Mouse (Mus musculus) left cerebral cortex, postnatal 4 days (tissue): ENCODE data around the gene Rnf185. TPM values are rescaled to one million over a fixed set of nuclear protein-coding genes. Genes with fewer than 3 reads are reported as not detected.

Experiments used
- DNase-seq: peaks from one replicate; pipeline ENCODE4 v3.0.0-alpha.2; 2022
- intact Hi-C: fragments of 180-260 bp; cut with DNase I; formaldehyde crosslinking; loops from one replicate; pipeline ENCODE4 v1.15.1; 2025
- total RNA-seq, 2 experiments: library from RNA; stranded (reverse); gene quantifications; 2 replicates each; pipeline ENCODE4 v1.2.3; 2021

The Rnf185 gene
- total RNA-seq, 2 experiments from 2014 or later, result 23.5 to 24.7 TPM

DNA sequence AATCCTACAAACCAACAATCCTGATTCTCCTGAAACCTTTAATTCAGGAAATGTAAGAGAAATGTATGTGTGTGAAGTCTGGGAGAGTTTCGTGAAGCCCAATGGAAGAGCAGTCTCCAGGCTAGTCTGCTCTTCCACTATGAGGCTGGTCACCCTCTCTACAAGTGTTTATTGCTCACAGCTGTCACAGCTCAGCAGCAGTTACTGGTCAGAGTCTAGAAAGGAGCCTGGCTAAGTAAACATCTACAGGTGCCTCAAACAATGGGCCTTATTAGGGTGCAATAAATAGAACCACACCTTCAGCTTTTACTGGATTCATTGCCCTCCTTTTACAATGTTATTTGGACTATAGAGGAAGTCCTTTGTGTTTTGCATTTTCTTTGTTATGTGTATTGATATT lies 53.8 kb downstream of the Rnf185 start:
- DNase-seq, result no peak
- intact Hi-C loops, result no loop called here

GRCm38 (mm10) chr11:3396562-3396961 lies 55.6 kb downstream of the Rnf185 start:
- DNase-seq, result no peak
- intact Hi-C loops, result no loop called here

DNA sequence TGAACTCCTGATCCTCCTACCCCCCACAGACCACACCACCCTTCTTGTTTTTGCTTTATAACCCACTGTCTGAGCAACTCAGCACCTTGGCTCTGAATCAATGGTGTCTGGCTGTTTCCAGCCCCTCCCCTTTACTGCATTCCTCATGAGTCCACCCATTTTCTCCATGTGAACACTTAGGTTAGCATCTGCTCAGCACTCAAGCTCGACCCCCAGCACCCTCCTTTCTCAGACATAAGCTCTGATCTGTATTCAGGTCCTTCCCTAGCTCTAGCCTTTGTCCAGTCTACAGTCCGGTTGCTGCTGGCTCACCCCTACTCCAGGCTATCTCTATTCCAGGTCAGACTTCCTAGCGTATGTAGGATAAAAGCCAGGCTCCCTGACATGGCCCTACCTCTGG lies 56.1 kb downstream of the Rnf185 start:
- intact Hi-C loops, result no loop called here
- DNase-seq, result no peak

- DNase-seq, result no peak
- intact Hi-C loops, result no loop called here
These were observed 57.6 kb downstream of the Rnf185 start for GRCm38 (mm10) chr11:3394520-3394919.

GRCm38 (mm10) chr11:3392526-3392925 lies 59.6 kb downstream of the Rnf185 start:
- DNase-seq, result no peak

GRCm38 (mm10) chr11:3390789-3391188 lies 61.4 kb downstream of the Rnf185 start:
- intact Hi-C loops, result no loop called here

More at GRCm38 (mm10) chr11:3392526-3392925, 59.6 kb downstream of the Rnf185 start:
- intact Hi-C loops, result no loop called here

DNA sequence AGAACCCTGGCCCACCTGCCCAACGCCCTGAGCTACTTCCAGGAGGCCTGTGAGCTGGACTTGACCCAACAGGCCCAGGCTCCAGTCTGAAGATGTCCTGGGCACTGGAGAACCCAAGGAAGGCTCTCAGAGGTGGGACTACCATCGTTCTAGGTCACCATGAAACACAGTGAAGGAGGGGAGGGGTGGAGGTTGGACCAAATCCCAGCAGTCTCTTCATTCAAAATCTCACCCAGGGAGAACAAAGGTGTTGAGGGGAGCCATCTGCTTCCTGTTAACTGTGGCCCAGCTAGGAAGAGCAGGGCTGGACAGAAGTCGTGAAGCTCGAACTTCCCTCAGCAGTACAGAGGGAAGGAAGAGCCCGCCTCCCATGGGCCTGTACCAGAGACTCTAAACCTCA lies 62.2 kb downstream of the Rnf185 start:
- DNase-seq, result no peak
- intact Hi-C loops, result loop anchor here (10.0 kb wide), 1 partner anchor 125 kb away; the partner anchor contains the start of gene Selenom

More at GRCm38 (mm10) chr11:3390789-3391188, 61.4 kb downstream of the Rnf185 start:
- DNase-seq, result no peak

DNA sequence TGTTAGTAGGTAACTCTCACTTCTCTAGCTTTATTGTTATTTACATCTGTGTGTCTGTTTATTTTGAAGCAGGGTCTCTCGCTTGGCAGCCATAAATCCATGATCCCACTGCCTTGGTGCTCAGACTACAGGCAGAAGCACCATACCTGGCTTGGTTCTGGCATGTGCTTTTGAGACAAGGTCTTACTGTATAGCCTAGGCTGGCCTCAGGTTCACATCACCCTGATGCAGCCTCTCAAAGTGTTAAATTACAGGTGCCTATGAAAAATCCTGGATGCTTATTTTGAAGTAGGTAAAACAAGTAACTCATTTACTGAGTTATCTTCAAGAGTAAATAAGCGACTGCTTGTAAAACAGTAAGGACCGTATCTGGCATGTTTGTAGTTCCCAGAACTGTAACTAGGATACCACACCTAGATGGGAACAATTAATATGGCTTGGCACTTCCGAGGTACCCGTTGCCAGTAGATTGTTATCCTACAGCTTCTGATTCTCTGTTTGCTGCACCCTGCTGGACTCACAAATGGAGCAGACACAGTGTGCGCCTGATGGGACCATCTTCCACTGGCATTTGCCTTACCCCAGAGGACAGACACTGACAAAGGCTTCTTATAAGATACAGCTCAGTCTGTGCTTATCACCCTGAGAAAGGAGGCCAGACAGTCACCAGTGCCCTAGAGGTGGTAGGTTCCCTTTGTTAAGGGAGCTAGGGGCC lies 64.5 kb downstream of the Rnf185 start:
- intact Hi-C loops, result loop anchor here (10.0 kb wide), 1 partner anchor 127 kb away; the partner anchor contains the start of gene Selenom
- DNase-seq, result no peak

DNA sequence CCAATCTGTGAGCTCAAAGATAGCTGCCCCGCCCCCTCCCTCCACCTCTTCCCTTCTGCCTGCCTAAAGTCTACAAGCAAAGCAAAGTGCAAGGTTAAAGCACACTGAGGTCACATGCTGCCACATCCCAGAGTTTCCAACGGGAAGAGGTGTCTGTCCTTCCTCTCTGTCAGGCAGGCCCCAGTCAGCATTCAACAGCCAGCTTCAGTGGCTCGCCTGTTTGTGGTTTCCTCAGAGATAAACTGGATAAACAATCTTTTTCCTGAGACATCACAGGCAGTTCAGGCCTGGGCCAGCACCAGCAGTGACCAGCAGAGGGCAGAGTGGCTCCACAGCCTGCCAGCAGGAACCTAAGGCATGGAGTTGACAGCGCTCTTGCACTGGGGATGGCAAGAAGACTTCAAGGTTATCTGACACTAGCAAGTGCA lies 65.2 kb downstream of the Rnf185 start:
- DNase-seq, result peak; percentile 80
- intact Hi-C loops, result loop anchor here (10.0 kb wide), 1 partner anchor 128 kb away; the partner anchor contains the start of gene Selenom

DNA sequence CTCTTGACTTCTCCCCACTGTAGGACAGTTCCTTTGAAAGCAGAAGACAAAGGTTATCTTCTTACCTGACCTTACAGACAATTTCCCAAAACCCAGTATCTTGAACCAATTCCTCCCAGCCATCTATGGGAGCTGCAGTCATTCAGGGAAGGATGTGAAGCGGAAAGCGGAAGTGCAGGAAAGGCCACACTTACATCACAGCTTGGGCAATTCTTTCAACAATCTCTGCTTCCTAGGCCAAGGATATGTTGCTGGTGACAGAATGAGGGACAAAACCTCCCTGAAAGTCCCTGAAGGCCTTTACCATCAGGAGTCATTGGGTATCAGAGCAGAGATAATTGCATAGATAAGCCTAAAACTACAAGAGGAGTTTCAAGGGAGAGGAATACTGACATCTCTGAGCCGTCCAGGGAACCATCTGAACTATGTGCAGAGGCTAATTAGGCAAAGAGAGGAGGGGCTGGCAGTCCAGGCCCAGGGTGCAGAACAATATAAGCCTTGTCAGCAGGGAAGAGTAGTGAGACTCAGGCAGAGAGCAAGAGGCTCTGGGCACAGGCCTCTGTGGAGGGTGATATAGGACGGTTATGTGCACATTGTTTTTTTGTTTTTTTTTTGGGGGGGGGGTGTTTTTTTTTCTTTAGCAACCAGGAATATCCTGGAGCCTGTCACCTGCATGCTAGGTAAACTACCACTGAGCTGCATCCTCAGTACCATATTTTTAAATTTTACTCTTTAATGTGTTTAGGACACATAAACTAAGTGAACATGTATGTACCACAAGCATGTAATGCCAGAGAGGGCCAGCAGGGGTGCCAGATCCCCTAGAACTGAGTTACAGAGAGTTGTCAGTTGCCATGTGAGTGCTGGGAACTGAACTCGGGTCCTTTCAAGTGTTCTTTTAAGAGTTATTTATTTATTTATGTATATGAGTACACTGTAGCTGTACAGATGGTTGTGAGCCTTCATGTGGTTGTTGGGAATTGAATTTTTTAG lies 69.3 kb downstream of the Rnf185 start:
- intact Hi-C loops, result loop anchor here (10.0 kb wide), 1 partner anchor 132 kb away; the partner anchor contains the start of gene Selenom
- DNase-seq, result no peak

DNA sequence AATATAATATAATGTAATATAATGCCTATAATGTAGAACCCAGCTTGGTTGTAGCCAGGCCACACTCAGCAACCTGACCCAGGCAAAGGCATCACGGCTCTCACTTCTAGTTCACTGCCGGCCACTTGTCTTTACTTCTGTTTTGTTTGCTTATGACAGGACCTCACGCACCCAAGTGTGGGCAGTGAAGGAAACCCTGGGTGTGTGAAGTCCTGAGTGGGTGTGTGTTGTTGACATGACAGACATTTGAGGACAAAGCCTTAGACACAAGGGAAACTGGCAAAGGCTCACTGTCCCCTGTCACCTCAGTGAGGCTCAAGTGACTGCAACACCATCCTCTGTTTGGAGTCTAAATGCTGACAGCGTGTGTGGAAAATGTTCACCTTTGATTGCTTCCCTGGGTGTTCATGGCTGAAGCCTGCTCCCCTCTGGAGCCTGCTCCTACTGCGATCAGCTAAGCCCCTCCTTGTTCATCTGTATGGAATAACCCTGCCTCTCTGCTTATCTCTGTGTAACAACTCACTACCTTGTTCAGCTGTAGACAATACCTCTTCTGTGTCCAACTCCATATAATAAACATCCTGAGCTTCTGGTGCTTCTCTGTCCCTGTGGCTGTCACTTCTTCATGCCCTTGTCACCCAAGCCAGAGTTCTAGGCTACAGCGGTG lies 70.9 kb downstream of the Rnf185 start:
- intact Hi-C loops, result loop anchor here (10.0 kb wide), 1 partner anchor 134 kb away; the partner anchor contains the start of gene Selenom
- no peak for DNase-seq

- no peak for DNase-seq
- intact Hi-C loops, result no loop called here
These were observed 72.7 kb downstream of the Rnf185 start for GRCm38 (mm10) chr11:3379427-3379826.

GRCm38 (mm10) chr11:3374741-3375140 lies 77.4 kb downstream of the Rnf185 start:
- no peak for DNase-seq
- intact Hi-C loops, result no loop called here

- intact Hi-C loops, result no loop called here
- DNase-seq, result no peak
These were observed 77.9 kb downstream of the Rnf185 start for GRCm38 (mm10) chr11:3374293-3374645.

DNA sequence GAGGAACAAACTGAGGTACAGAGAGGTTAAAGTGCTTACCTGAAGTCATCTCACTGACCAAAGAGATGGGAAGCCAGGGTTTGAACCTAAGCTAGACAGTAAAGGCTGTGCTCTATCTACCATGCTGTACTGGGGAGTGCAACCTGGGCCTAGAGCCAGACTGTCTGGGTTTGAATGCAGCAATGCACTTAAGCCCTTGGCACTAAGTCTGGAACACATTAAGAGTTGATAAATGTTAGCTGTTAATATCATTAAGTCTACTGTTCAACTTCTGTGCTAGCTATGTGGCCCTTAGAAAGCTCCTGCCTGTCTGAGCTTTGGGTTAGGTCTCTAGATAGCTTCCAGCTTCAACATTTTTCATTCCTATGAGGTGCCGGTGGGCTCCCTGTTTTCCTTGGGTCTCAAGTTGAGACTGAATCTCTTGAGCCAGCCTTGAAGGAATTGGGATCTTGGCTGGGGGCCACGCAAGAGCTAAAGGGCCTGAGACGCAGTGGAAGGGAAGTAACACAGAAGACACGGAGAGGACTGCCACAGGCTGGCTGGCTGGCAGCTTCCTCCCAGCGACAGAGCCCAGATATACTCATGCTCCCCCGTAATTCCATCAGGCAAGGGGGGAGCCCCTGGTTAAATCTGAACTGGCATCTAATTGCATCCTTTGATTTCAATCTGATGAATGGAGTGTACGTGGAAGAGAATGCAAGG lies 78.4 kb downstream of the Rnf185 start:
- peak; percentile 36 for DNase-seq

DNA sequence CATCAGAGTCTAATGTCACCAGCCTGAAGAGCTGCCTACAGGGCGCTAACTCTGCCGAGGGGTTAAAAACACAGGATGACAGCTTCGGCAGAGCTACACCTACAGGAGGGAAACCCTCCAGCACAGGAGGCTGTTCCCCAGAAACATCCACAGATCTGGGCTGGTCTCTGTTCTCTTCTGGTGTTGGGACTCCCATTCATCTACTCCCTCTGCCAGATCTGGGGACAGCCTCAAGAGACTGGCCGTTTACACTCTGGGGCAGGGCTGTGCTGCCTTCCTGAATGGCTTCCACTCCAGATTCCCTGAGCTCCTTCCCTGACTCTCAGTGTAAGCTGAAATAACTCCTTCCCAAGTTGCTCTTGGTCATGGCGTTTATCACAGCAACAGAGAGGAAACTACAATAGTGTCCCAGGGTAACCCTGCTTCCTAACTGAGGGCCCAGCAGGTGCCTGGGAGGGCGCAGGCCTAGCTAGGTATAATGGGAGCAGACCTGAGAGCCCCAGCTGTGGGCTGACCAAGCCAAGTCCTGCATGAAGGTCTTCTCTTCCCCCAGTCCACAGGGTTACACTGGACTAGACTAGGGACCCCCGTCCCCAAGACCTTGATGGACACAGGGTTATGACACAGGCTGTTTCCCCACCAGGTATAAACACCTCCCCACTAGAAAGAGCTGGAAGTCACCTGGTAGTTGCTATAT lies 80.4 kb downstream of the Rnf185 start:
- intact Hi-C loops, result no loop called here
- no peak for DNase-seq

More for the DNA sequence above, 78.4 kb downstream of the Rnf185 start:
- intact Hi-C loops, result no loop called here

DNA sequence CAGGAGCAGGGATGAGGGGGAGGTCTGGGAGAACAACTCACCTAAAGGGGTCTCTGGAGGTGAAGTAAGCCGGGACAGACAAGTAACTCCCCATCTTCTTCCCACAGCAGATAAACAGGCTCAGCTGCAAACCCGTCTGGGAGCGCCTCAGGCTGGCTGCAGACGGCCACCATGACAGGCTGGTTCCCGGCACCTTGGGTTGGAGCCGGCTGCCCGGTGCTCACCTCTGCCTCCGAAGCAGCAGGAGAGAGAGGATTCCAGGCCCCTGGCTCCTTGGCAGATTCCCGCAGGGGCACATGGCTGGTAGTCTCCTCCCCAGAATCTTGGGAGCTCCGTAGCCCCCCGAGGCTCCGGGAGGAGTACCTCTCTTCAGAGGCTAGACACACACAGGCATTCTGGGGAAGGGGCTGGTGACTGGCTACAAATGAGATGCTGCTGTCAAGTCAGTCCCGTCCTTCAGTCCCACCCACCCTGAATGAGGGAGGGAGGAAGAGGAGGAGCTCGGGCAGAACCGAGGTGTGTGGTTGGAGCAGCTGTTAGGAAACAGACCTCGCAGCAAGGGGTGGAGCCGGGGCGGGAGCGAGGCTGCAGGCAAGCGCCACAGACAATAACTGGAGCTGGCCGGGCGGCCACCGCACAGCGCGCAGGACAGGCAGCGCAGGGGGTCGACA lies 81.1 kb downstream of the Rnf185 start:
- peak; percentile 86 for DNase-seq
- intact Hi-C loops, result no loop called here

- DNase-seq, result no peak
- intact Hi-C loops, result no loop called here
These were observed 82.0 kb downstream of the Rnf185 start for GRCm38 (mm10) chr11:3370162-3370561.

DNA sequence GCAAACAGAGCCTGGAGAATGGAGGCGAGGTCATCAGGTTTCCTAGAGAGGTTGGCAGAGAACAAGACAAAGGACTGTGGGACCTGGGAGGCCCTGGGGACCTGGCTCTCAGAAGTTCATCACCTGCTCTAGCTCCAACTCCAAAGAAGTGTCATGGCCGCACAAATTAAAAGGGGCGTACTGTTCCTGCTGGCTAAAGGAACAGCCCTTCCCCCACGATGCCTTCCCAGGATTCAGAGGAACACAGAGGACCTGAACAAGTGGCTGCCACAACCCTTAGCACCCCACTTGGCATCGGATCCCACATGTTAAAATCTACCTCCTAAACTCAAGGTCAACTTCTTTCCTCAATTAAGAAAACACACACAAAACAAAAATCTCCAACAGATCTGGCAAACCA lies 82.7 kb downstream of the Rnf185 start:
- intact Hi-C loops, result no loop called here
- no peak for DNase-seq
